8 mouse cellular contexts compared by ENCODE assay signal in genomic region chr11:85841211-85841681, GRCm38 (mm10). TPM values are rescaled to one million over a fixed set of nuclear protein-coding genes. Genes with fewer than 3 reads are reported as not detected.
A peak's percentile ranks its signal among the peaks of the same experiment; 100 is the strongest.
DNase-seq lines count a peak whose midpoint lies in the region; ATAC-seq and TF ChIP-seq lines count a peak whose summit lies in the region.

No protein-coding gene starts in this region.

- no peaks in the 10 kb centered on the region for H3K9me3 ChIP-seq in MEL (replicated peaks; ENCODE audit: insufficient read depth, low read length)
- no peaks in the 10 kb centered on the region for H3K9me3 ChIP-seq in heart, embryonic 15.5 days (replicated peaks)
- H3K9me3 ChIP-seq in liver, postnatal 0 days (ENCODE audit: low read length): no peaks in the 10 kb centered on the region

- 31% methylated on average over 8 of the region's 8 CpGs for WGBS in heart, embryonic 15.5 days
- WGBS in liver, postnatal 0 days (ENCODE audit: insufficient replicate concordance): 20% methylated on average over 8 of the region's 8 CpGs

- no peak for TF ChIP-seq EP300 in MEL (IDR thresholded peaks at IDR 0.05; ENCODE audit: low read depth in 1 of 2, low read length in 2 of 2)
- no peak for TF ChIP-seq EP300 in liver, postnatal 0 days (IDR thresholded peaks at IDR 0.05; ENCODE audit: low read depth)

- H3K27me3 ChIP-seq in MEL (ENCODE audit: control insufficient read depth in 1 of 2, insufficient read depth in 2 of 2, low read length in 2 of 2): no peaks in the 10 kb centered on the region
- peaks cover 83% of the 10 kb centered on the region for H3K27me3 ChIP-seq in heart, embryonic 15.5 days
- peaks cover 99% of the 10 kb centered on the region for H3K27me3 ChIP-seq in liver, postnatal 0 days (ENCODE audit: insufficient read depth, low read length)

- no peak for ATAC-seq in heart, embryonic 15.5 days (replicated peaks; ENCODE audit: insufficient number of reproducible peaks, insufficient read depth, low FRiP score, low read depth)
- no peak for ATAC-seq in liver, postnatal 0 days

- H3K79me2 ChIP-seq in MEL (ENCODE audit: control insufficient read depth, insufficient read depth, low read length, poor library complexity): no peaks in the 10 kb centered on the region; the same call in 1 of the 2 replicates

- H3K27ac ChIP-seq in gastrocnemius, adult 2 months: peak overlapping the region; percentile 77
- H3K27ac ChIP-seq in MEL (ENCODE audit: control insufficient read depth, low read depth, low read length): no peak overlapping the region
- H3K27ac ChIP-seq in heart, embryonic 15.5 days: peak overlapping the region; percentile 6; the same call in 1 of the 2 replicates
- no peak overlapping the region for H3K27ac ChIP-seq in liver, postnatal 0 days (ENCODE audit: low read depth)

- no peaks in the 10 kb centered on the region for H3K36me3 ChIP-seq in MEL (ENCODE audit: control insufficient read depth in 1 of 2, insufficient read depth in 2 of 2, low read length in 2 of 2)
- no peaks in the 10 kb centered on the region for H3K36me3 ChIP-seq in heart, embryonic 15.5 days
- H3K36me3 ChIP-seq in liver, postnatal 0 days (replicated peaks; ENCODE audit: insufficient read depth, low read length): no peaks in the 10 kb centered on the region

- intact Hi-C loops in gastrocnemius, adult 2 months (cut with DNase I): loop anchor here (5.0 to 10.0 kb wide), 4 partner anchors 224 to 459 kb away; no protein-coding TSS in a partner anchor

- TF ChIP-seq RAD21 in MEL (IDR thresholded peaks at IDR 0.05; ENCODE audit: low read depth, low read length): peak; percentile 36

- no peak for TF ChIP-seq POLR2A in MEL (IDR thresholded peaks at IDR 0.05; ENCODE audit: control insufficient read depth in 1 of 2, insufficient read depth in 1 of 2, low read depth in 1 of 2, low read length in 2 of 2, poor library complexity in 1 of 2)

- TF ChIP-seq CTCF in gastrocnemius, adult 2 months (IDR thresholded peaks at IDR 0.05): no peak
- TF ChIP-seq CTCF in MEL (IDR thresholded peaks at IDR 0.05 in 2 of 3, conservative IDR thresholded peaks at IDR 0.05 in 1 of 3; ENCODE audit: control insufficient read depth in 1 of 3, insufficient read depth in 1 of 3, low read depth in 2 of 3, low read length in 3 of 3, poor library complexity in 1 of 3, severe bottlenecking in 1 of 3): peak in 2 of 3 experiments; percentile 41 to 45; a peak in 3 of 6 replicates
- TF ChIP-seq CTCF in liver, postnatal 0 days (IDR thresholded peaks at IDR 0.05; ENCODE audit: low read depth): peak; percentile 15; the same call in 1 of the 2 replicates

- H3K4me3 ChIP-seq in gastrocnemius, adult 2 months: peak overlapping the region; percentile 70
- peak overlapping the region; percentile 88 to 100; a peak in 3 of 4 replicates for H3K4me3 ChIP-seq in MEL (ENCODE audit: control insufficient read depth in 1 of 2, insufficient read depth in 1 of 2, low read depth in 2 of 2, low read length in 2 of 2)
- peak overlapping the region; percentile 64 for H3K4me3 ChIP-seq in heart, embryonic 15.5 days
- H3K4me3 ChIP-seq in liver, postnatal 0 days (ENCODE audit: low read depth, low read length): peak overlapping the region; percentile 33; the same call in 1 of the 2 replicates

- no peaks in the 10 kb centered on the region; a peak in 1 of 4 replicates for H3K4me1 ChIP-seq in MEL (ENCODE audit: control insufficient read depth in 1 of 2, insufficient read depth in 2 of 2, low read length in 2 of 2)
- H3K4me1 ChIP-seq in heart, embryonic 15.5 days (replicated peaks): peaks cover 57% of the 10 kb centered on the region
- H3K4me1 ChIP-seq in liver, postnatal 0 days (ENCODE audit: insufficient read depth): peaks cover 21% of the 10 kb centered on the region

- DNase-seq in gastrocnemius, adult 2 months: no peak
- no peak for DNase-seq in gastrocnemius, postnatal 25 days
- peak; percentile 68 for DNase-seq in MEL (ENCODE audit: low read depth, low spot score)
- DNase-seq in liver, postnatal 0 days: no peak
- no peak for DNase-seq in spleen, postnatal 4 days (ENCODE audit: low spot score in 2 of 2)
- DNase-seq in layer of hippocampus, postnatal 36 days: no peak
- DNase-seq in MN1 (ENCODE audit: low spot score): no peak

- peak overlapping the region; percentile 83 for H3K9ac ChIP-seq in MEL (ENCODE audit: control insufficient read depth, low read depth, low read length, poor library complexity, severe bottlenecking)
- peak overlapping the region; percentile 39; the same call in 1 of the 2 replicates for H3K9ac ChIP-seq in heart, embryonic 15.5 days
- H3K9ac ChIP-seq in liver, postnatal 0 days (replicated peaks): no peak overlapping the region

- peak overlapping the region; percentile 94; the same call in 1 of the 2 replicates for H3K4me2 ChIP-seq in heart, embryonic 15.5 days
- 0 out of 2 replicates have a peak overlapping the region, but pooled peaks have one; percentile 59 for H3K4me2 ChIP-seq in liver, postnatal 0 days (ENCODE audit: low read depth, low read length)

TF ChIP-seq in MEL, 35 proteins besides CTCF, POLR2A, EP300 and RAD21:
- TF ChIP-seq SIN3A (IDR thresholded peaks at IDR 0.05; ENCODE audit: low read length) (no peak), TCF12 (IDR thresholded peaks at IDR 0.05; ENCODE audit: low read depth, low read length) (no peak), SMC3 (IDR thresholded peaks at IDR 0.05; ENCODE audit: low read depth, low read length) (peak; percentile 45), GATA1 (IDR thresholded peaks at IDR 0.05; ENCODE audit: low read depth, low read length) (no peak), BHLHE40 (IDR thresholded peaks at IDR 0.05; ENCODE audit: borderline replicate concordance, low read depth, low read length) (no peak)

RNA-seq across cellular contexts. Expression of gene Gm11444, which starts 8.9 kb away (rescaled TPM):
- not detected for total RNA-seq in gastrocnemius, adult 2 months (2021)
- total RNA-seq in gastrocnemius, postnatal 25 days (2021): not detected
- not detected in 2 replicates for total RNA-seq in MEL (2012; rRNA removed)
- under 1 TPM in 1 of 2 experiments, not detected in 1; 0.21 TPM for polyA plus RNA-seq in MEL (2012; ENCODE audit: insufficient read depth in 1 of 2, insufficient read length in 2 of 2, low read depth in 1 of 2, low replicate concordance in 2 of 2, missing spikeins in 1 of 2)
- polyA plus RNA-seq in heart, embryonic 15.5 days (2015; fragmentation: Nextera tagmentation; extraction: Ambion mirVana): not detected in 2 replicates
- polyA plus RNA-seq in liver, postnatal 0 days (2015; fragmentation: Nextera tagmentation; extraction: Ambion mirVana): not detected in 2 replicates
- not detected for total RNA-seq in layer of hippocampus, postnatal 36 days (2021)

RNA-seq across cellular contexts. Expression of gene Tbx2, which starts 8.9 kb away (rescaled TPM):
- total RNA-seq in gastrocnemius, adult 2 months (2021): 1 to 10 TPM; 1.7 to 3.6 TPM
- total RNA-seq in gastrocnemius, postnatal 25 days (2021): 1 to 10 TPM; 2.7 to 3.6 TPM
- not detected in 2 replicates for total RNA-seq in MEL (2012; rRNA removed)
- under 1 TPM in 1 of 2 experiments, not detected in 1; 0.01 TPM for polyA plus RNA-seq in MEL (2012; ENCODE audit: insufficient read depth in 1 of 2, insufficient read length in 2 of 2, low read depth in 1 of 2, low replicate concordance in 2 of 2, missing spikeins in 1 of 2)
- 2.6 and 5.3 TPM in 2 replicates for polyA plus RNA-seq in heart, embryonic 15.5 days (2015; fragmentation: Nextera tagmentation; extraction: Ambion mirVana)
- 0.66 and 0.75 TPM in 2 replicates for polyA plus RNA-seq in liver, postnatal 0 days (2015; fragmentation: Nextera tagmentation; extraction: Ambion mirVana)
- total RNA-seq in layer of hippocampus, postnatal 36 days (2021): 1 to 10 TPM; 1.2 to 1.4 TPM

RNA-seq across cellular contexts. Expression of gene Tbx4, which starts 45.0 kb away (rescaled TPM):
- 1 to 10 TPM in 1 of 2 experiments, under 1 TPM in 1; 0.87 to 1.8 TPM for total RNA-seq in gastrocnemius, adult 2 months (2021)
- 1 to 10 TPM; 1.2 to 1.4 TPM for total RNA-seq in gastrocnemius, postnatal 25 days (2021)
- total RNA-seq in MEL (2012; rRNA removed): 0.07 and 0.12 TPM in 2 replicates
- under 1 TPM in 1 of 2 experiments, not detected in 1; 0.64 TPM for polyA plus RNA-seq in MEL (2012; ENCODE audit: insufficient read depth in 1 of 2, insufficient read length in 2 of 2, low read depth in 1 of 2, low replicate concordance in 2 of 2, missing spikeins in 1 of 2)
- polyA plus RNA-seq in heart, embryonic 15.5 days (2015; fragmentation: Nextera tagmentation; extraction: Ambion mirVana): 1.6 and 4.4 TPM in 2 replicates
- polyA plus RNA-seq in liver, postnatal 0 days (2015; fragmentation: Nextera tagmentation; extraction: Ambion mirVana): not detected in 2 replicates
- total RNA-seq in layer of hippocampus, postnatal 36 days (2021): under 1 TPM; 0.20 to 0.22 TPM

Comparison
In these comparisons a context has a peak if more than half of its experiments do, and no peak if none do; other contexts are left out.
1. H3K27ac ChIP-seq: peak in gastrocnemius, adult 2 months (single experiment) and heart, embryonic 15.5 days (single experiment); none in MEL (single experiment) and liver, postnatal 0 days (single experiment).
2. H3K4me3 ChIP-seq: peak in every context shown above with its lines; median percentile 94 in MEL; 70 in gastrocnemius, adult 2 months; 64 in heart, embryonic 15.5 days; 33 in liver, postnatal 0 days.